In genomic region chr15:10955156-10955555, GRCm38 (mm10) we compare ENCODE assay signal across 27 mouse cellular contexts. TPM values are rescaled to one million over a fixed set of nuclear protein-coding genes. Genes with fewer than 3 reads are reported as not detected.
DNase-seq lines count a peak whose midpoint lies in the region; ATAC-seq and TF ChIP-seq lines count a peak whose summit lies in the region.
"Had no signal": no experiment of that assay in that cellular context is flagged by ENCODE, and none has a peak within 500 bp of the region (broad histone marks: within the 10 kb centered on the region; RNA-seq: fewer than 3 reads in every experiment).

No protein-coding gene starts in this region.

- no peaks in the 10 kb centered on the region for H3K9me3 ChIP-seq in kidney, embryonic 15.5 days (replicated peaks)
- H3K9me3 ChIP-seq in kidney, postnatal 0 days (replicated peaks; ENCODE audit: low read length), result no peaks in the 10 kb centered on the region
- H3K9me3 ChIP-seq: embryonic facial prominence, embryonic 15.5 days; forebrain, embryonic 10.5 days; forebrain, embryonic 15.5 days; G1E; heart, embryonic 15.5 days; hindbrain, embryonic 10.5 days had no signal

- no peak overlapping the region for H3K9ac ChIP-seq in kidney, embryonic 15.5 days
- H3K9ac ChIP-seq in kidney, postnatal 0 days (ENCODE audit: low read depth, low read length), result no peak overlapping the region
- H3K9ac ChIP-seq: embryonic facial prominence, embryonic 15.5 days; forebrain, embryonic 15.5 days; heart, embryonic 15.5 days had no signal

- H3K27ac ChIP-seq in kidney, embryonic 15.5 days, result no peak overlapping the region; the same call in 1 of the 2 replicates
- H3K27ac ChIP-seq in kidney, postnatal 0 days, result peak overlapping the region; percentile 74; the same call in 1 of the 2 replicates
- H3K27ac ChIP-seq: embryonic facial prominence, embryonic 15.5 days; forebrain, embryonic 10.5 days; forebrain, embryonic 15.5 days; heart, adult 2 months; heart, embryonic 15.5 days; hindbrain, embryonic 10.5 days had no signal

- no peak overlapping the region for H3K4me3 ChIP-seq in kidney, embryonic 15.5 days (replicated peaks)
- no peak overlapping the region for H3K4me3 ChIP-seq in kidney, postnatal 0 days (replicated peaks; ENCODE audit: low read depth, low read length)
- H3K4me3 ChIP-seq: embryonic facial prominence, embryonic 15.5 days; erythroblast, embryonic 14.5 days; forebrain, embryonic 10.5 days; forebrain, embryonic 15.5 days; heart, adult 2 months; heart, embryonic 15.5 days; hindbrain, embryonic 10.5 days had no signal

- 53% methylated on average over 5 of the region's 5 CpGs for WGBS in kidney, embryonic 15.5 days
- 34% methylated on average over 5 of the region's 5 CpGs for WGBS in kidney, postnatal 0 days

- H3K4me1 ChIP-seq in kidney, embryonic 15.5 days, result peaks cover 35% of the 10 kb centered on the region
- peaks cover 16% of the 10 kb centered on the region; the same call in 1 of the 2 replicates for H3K4me1 ChIP-seq in kidney, postnatal 0 days (replicated peaks; ENCODE audit: insufficient read depth, low read length)
- H3K4me1 ChIP-seq: forebrain, embryonic 15.5 days; heart, embryonic 15.5 days had no signal

- ATAC-seq in kidney, embryonic 15.5 days (replicated peaks; ENCODE audit: low FRiP score), result no peak
- peak; percentile 76 for ATAC-seq in kidney, postnatal 0 days (replicated peaks; ENCODE audit: low FRiP score, low read depth)
- ATAC-seq: CD4-positive, CD25-positive, alpha-beta regulatory T cell, adult 4 months; forebrain, embryonic 15.5 days had no signal

- intact Hi-C loops in heart, postnatal 36 days (cut with DNase I), result no loop called here
- intact Hi-C loops in left cerebral cortex, postnatal 25 days (cut with DNase I), result no loop called here

- H3K36me3 ChIP-seq in kidney, embryonic 15.5 days, result no peaks in the 10 kb centered on the region
- no peaks in the 10 kb centered on the region for H3K36me3 ChIP-seq in kidney, postnatal 0 days (ENCODE audit: insufficient read depth, low read length)
- H3K36me3 ChIP-seq: embryonic facial prominence, embryonic 15.5 days; forebrain, embryonic 10.5 days; forebrain, embryonic 15.5 days; G1E; heart, embryonic 15.5 days; hindbrain, embryonic 10.5 days had no signal

- H3K27me3 ChIP-seq in kidney, embryonic 15.5 days, result no peaks in the 10 kb centered on the region
- no peaks in the 10 kb centered on the region for H3K27me3 ChIP-seq in kidney, postnatal 0 days (ENCODE audit: insufficient read depth, low read length)
- H3K27me3 ChIP-seq: embryonic facial prominence, embryonic 15.5 days; forebrain, embryonic 15.5 days; heart, embryonic 15.5 days had no signal

- TF ChIP-seq CTCF in kidney, postnatal 0 days (IDR thresholded peaks at IDR 0.05; ENCODE audit: low read depth), result no peak

- no peak overlapping the region for H3K4me2 ChIP-seq in kidney, embryonic 15.5 days
- H3K4me2 ChIP-seq in kidney, postnatal 0 days (ENCODE audit: low read length), result no peak overlapping the region
- H3K4me2 ChIP-seq: embryonic facial prominence, embryonic 15.5 days; forebrain, embryonic 15.5 days; heart, embryonic 11.5 days; heart, embryonic 15.5 days had no signal

- peak; percentile 65 for DNase-seq in kidney, adult 11 months
- DNase-seq in kidney, adult 8-10 months, result peak; percentile 69 to 70
- peak; percentile 24 for DNase-seq in kidney, postnatal 0 days (ENCODE audit: low spot score)
- DNase-seq in kidney, postnatal 36 days, result peak; percentile 72 to 78
- no peak for DNase-seq in heart, postnatal 36 days
- no peak for DNase-seq in urinary bladder, postnatal 10 days (ENCODE audit: low spot score)
- no peak for DNase-seq in left cerebral cortex, postnatal 25 days (ENCODE audit: low spot score in 2 of 2)
- DNase-seq: adrenal gland, adult 8-10 months; adrenal gland, postnatal 36 days; B cell, adult 2 months; cerebellum, adult 2 months; cerebellum, postnatal 14 days; embryo, embryonic 11 days; gastrocnemius, postnatal 14 days; heart, adult 2 months; heart, postnatal 14 days had no signal

RNA-seq across cellular contexts. Expression of gene C1qtnf3, which starts 3.0 kb away (rescaled TPM):
- polyA plus RNA-seq in kidney, embryonic 15.5 days (2015; fragmentation: Nextera tagmentation; extraction: Ambion mirVana), result 14.7 and 15.8 TPM in 2 replicates
- polyA plus RNA-seq in kidney, postnatal 0 days (2015; fragmentation: Nextera tagmentation; extraction: Ambion mirVana), result 20.1 and 24.0 TPM in 2 replicates
- total RNA-seq in heart, postnatal 36 days (2021), result under 1 TPM in 1 of 2 experiments, not detected in 1; 0.17 TPM
- total RNA-seq in left cerebral cortex, postnatal 25 days (2021), result not detected
- total RNA-seq: common myeloid progenitor, adult 5-6 weeks; G1E; heart, adult 2 months had no signal
- polyA plus RNA-seq: CD4-positive, CD25-positive, alpha-beta regulatory T cell, adult 4 months; erythroblast, embryonic 14.5 days; forebrain, embryonic 10.5 days; G1E had no signal

RNA-seq across cellular contexts. Expression of gene Amacr, which starts 26.4 kb away (rescaled TPM):
- polyA plus RNA-seq in kidney, embryonic 15.5 days (2015; fragmentation: Nextera tagmentation; extraction: Ambion mirVana), result 26.0 and 31.2 TPM in 2 replicates
- polyA plus RNA-seq in kidney, postnatal 0 days (2015; fragmentation: Nextera tagmentation; extraction: Ambion mirVana), result 47.4 and 54.5 TPM in 2 replicates
- 10 to 100 TPM; 27.9 to 29.4 TPM for total RNA-seq in heart, postnatal 36 days (2021)
- 10 to 100 TPM; 10.5 to 11.5 TPM for total RNA-seq in left cerebral cortex, postnatal 25 days (2021)

RNA-seq across cellular contexts. Expression of gene Slc45a2, which starts 45.4 kb away (rescaled TPM):
- polyA plus RNA-seq in kidney, embryonic 15.5 days (2015; fragmentation: Nextera tagmentation; extraction: Ambion mirVana), result 0.06 and 0.14 TPM in 2 replicates
- 0.04 TPM in 2 replicates for polyA plus RNA-seq in kidney, postnatal 0 days (2015; fragmentation: Nextera tagmentation; extraction: Ambion mirVana)
- not detected for total RNA-seq in heart, postnatal 36 days (2021)
- not detected for total RNA-seq in left cerebral cortex, postnatal 25 days (2021)
- total RNA-seq: adrenal gland, adult 8-10 months; adrenal gland, postnatal 36 days; common myeloid progenitor, adult 5-6 weeks; gastrocnemius, postnatal 14 days; heart, adult 2 months; heart, postnatal 14 days had no signal
- polyA plus RNA-seq: CD4-positive, CD25-positive, alpha-beta regulatory T cell, adult 4 months; erythroblast, embryonic 14.5 days; forebrain, embryonic 15.5 days; G1E; heart, adult 2 months had no signal

Comparison
In these comparisons a context has a peak if more than half of its experiments do, and no peak if none do; other contexts are left out.
1. DNase-seq: peak in kidney, adult 11 months (single experiment), kidney, adult 8-10 months (2 of 2), kidney, postnatal 0 days (single experiment) and kidney, postnatal 36 days (2 of 2); none in heart, postnatal 36 days (0 of 2), urinary bladder, postnatal 10 days (single experiment) and left cerebral cortex, postnatal 25 days (0 of 2).